Mouse (Mus musculus): Measurements from ENCODE around the gene Med17.

Med17 gene

GRCm38 (mm10) chr9:15300056-15300455 is 20.3 kb upstream of the Med17 start:
- no peaks in the 10 kb centered on the region for H3K27me3 ChIP-seq (ENCODE audit: insufficient read depth, low read length)
- no peaks in the 10 kb centered on the region for H3K36me3 ChIP-seq (ENCODE audit: insufficient read depth, low read length)
- H3K9me3 ChIP-seq (ENCODE audit: low read length): no peaks in the 10 kb centered on the region
- TF ChIP-seq NANOG (IDR thresholded peaks at IDR 0.05; ENCODE audit: borderline replicate concordance, low read length) (no peak), POU5F1 (IDR thresholded peaks at IDR 0.05; ENCODE audit: borderline replicate concordance, low read length) (no peak), CTCF (conservative IDR thresholded peaks at IDR 0.05; ENCODE audit: low read length) (no peak)
- no peak overlapping the region for H3K4me3 ChIP-seq (replicated peaks; ENCODE audit: low read length)
- peaks cover 15% of the 10 kb centered on the region for H3K4me1 ChIP-seq (replicated peaks; ENCODE audit: low read depth, low read length)

DNA sequence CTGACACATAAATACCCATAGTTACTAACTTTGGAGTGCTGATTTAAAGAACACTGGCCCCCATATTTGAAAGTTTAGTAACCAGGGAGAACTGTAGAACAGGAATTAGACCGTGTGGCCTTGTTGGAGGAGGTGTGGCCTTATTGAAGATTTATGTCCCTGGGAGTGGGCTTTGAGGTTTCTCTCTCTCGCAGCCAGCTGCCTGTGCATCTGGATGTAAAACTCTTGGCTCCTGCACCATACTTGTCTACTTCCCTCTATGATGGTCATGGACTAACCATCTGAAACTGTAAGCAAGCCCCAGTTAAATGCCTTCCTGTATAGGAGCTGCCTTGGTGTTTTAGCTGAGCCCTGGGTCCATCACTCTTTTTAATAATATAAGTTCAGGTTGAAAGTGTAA is 18.7 kb upstream of the Med17 start:
- Histone ChIP-seq H3K27me3 (ENCODE audit: insufficient read depth, low read length) (no peaks in the 10 kb centered on the region), H3K4me3 (replicated peaks; ENCODE audit: low read length) (no peak overlapping the region), H3K4me1 (replicated peaks; ENCODE audit: low read depth, low read length) (peaks cover 7% of the 10 kb centered on the region), H3K9me3 (ENCODE audit: low read length) (no peaks in the 10 kb centered on the region), H3K36me3 (ENCODE audit: insufficient read depth, low read length) (no peaks in the 10 kb centered on the region)
- TF ChIP-seq NANOG (IDR thresholded peaks at IDR 0.05; ENCODE audit: borderline replicate concordance, low read length): no peak
- TF ChIP-seq POU5F1 (IDR thresholded peaks at IDR 0.05; ENCODE audit: borderline replicate concordance, low read length): no peak
- no peak for TF ChIP-seq CTCF (conservative IDR thresholded peaks at IDR 0.05; ENCODE audit: low read length)

GRCm38 (mm10) chr9:15297112-15297511 is 17.4 kb upstream of the Med17 start:
- TF ChIP-seq POU5F1 (IDR thresholded peaks at IDR 0.05; ENCODE audit: borderline replicate concordance, low read length): no peak
- no peak for TF ChIP-seq NANOG (IDR thresholded peaks at IDR 0.05; ENCODE audit: borderline replicate concordance, low read length)
- TF ChIP-seq CTCF (conservative IDR thresholded peaks at IDR 0.05; ENCODE audit: low read length): no peak
- H3K36me3 ChIP-seq (ENCODE audit: insufficient read depth, low read length): no peaks in the 10 kb centered on the region
- no peaks in the 10 kb centered on the region for H3K27me3 ChIP-seq (ENCODE audit: insufficient read depth, low read length)

GRCm38 (mm10) chr9:15289251-15289650 is 9.5 kb upstream of the Med17 start:
- Histone ChIP-seq H3K4me3 (replicated peaks; ENCODE audit: low read length) (no peak overlapping the region), H3K9me3 (ENCODE audit: low read length) (no peaks in the 10 kb centered on the region), H3K4me1 (replicated peaks; ENCODE audit: low read depth, low read length) (peaks cover 13% of the 10 kb centered on the region), H3K36me3 (ENCODE audit: insufficient read depth, low read length) (peaks cover 5% of the 10 kb centered on the region; the same call in 1 of the 2 replicates), H3K27me3 (ENCODE audit: insufficient read depth, low read length) (no peaks in the 10 kb centered on the region)
- TF ChIP-seq CTCF (conservative IDR thresholded peaks at IDR 0.05; ENCODE audit: low read length): no peak
- no peak for TF ChIP-seq NANOG (IDR thresholded peaks at IDR 0.05; ENCODE audit: borderline replicate concordance, low read length)
- TF ChIP-seq POU5F1 (IDR thresholded peaks at IDR 0.05; ENCODE audit: borderline replicate concordance, low read length): no peak

More at GRCm38 (mm10) chr9:15297112-15297511, 17.4 kb upstream of the Med17 start:
- H3K4me1 ChIP-seq (replicated peaks; ENCODE audit: low read depth, low read length): no peaks in the 10 kb centered on the region
- no peak overlapping the region for H3K4me3 ChIP-seq (replicated peaks; ENCODE audit: low read length)
- no peaks in the 10 kb centered on the region for H3K9me3 ChIP-seq (ENCODE audit: low read length)

GRCm38 (mm10) chr9:15288402-15288801 is 8.7 kb upstream of the Med17 start:
- TF ChIP-seq POU5F1 (IDR thresholded peaks at IDR 0.05; ENCODE audit: borderline replicate concordance, low read length): no peak
- TF ChIP-seq NANOG (IDR thresholded peaks at IDR 0.05; ENCODE audit: borderline replicate concordance, low read length): no peak
- TF ChIP-seq CTCF (conservative IDR thresholded peaks at IDR 0.05; ENCODE audit: low read length): no peak
- H3K36me3 ChIP-seq (ENCODE audit: insufficient read depth, low read length): peaks cover 5% of the 10 kb centered on the region; the same call in 1 of the 2 replicates
- peaks cover 13% of the 10 kb centered on the region for H3K4me1 ChIP-seq (replicated peaks; ENCODE audit: low read depth, low read length)

DNA sequence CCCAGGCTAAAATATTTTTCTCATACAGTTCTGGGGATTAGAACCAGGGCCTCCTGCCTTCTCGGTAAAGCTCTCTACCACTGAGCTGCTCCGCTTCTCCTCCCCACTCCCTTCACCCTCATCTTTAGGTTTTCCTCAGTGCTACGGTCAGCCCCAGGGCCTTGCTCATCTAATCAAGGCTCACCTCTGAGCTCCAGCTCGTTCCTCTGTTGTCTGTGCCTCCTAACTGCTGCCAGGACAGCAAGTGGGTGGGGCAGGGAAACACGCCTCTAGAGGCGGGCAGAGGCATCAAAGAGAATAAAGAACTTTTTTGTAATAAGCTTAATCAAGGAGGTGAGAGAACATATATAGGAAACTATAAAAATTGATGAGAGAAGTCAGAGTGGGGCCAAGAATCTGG is 8.1 kb upstream of the Med17 start:
- Histone ChIP-seq H3K4me1 (replicated peaks; ENCODE audit: low read depth, low read length) (peaks cover 13% of the 10 kb centered on the region), H3K9me3 (ENCODE audit: low read length) (no peaks in the 10 kb centered on the region), H3K27me3 (ENCODE audit: insufficient read depth, low read length) (no peaks in the 10 kb centered on the region), H3K36me3 (ENCODE audit: insufficient read depth, low read length) (peaks cover 5% of the 10 kb centered on the region; the same call in 1 of the 2 replicates), H3K4me3 (replicated peaks; ENCODE audit: low read length) (no peak overlapping the region)
- TF ChIP-seq CTCF (conservative IDR thresholded peaks at IDR 0.05; ENCODE audit: low read length): no peak
- no peak for TF ChIP-seq POU5F1 (IDR thresholded peaks at IDR 0.05; ENCODE audit: borderline replicate concordance, low read length)
- TF ChIP-seq NANOG (IDR thresholded peaks at IDR 0.05; ENCODE audit: borderline replicate concordance, low read length): no peak

More at GRCm38 (mm10) chr9:15288402-15288801, 8.7 kb upstream of the Med17 start:
- H3K9me3 ChIP-seq (ENCODE audit: low read length): no peaks in the 10 kb centered on the region
- H3K4me3 ChIP-seq (replicated peaks; ENCODE audit: low read length): no peak overlapping the region
- no peaks in the 10 kb centered on the region for H3K27me3 ChIP-seq (ENCODE audit: insufficient read depth, low read length)

DNA sequence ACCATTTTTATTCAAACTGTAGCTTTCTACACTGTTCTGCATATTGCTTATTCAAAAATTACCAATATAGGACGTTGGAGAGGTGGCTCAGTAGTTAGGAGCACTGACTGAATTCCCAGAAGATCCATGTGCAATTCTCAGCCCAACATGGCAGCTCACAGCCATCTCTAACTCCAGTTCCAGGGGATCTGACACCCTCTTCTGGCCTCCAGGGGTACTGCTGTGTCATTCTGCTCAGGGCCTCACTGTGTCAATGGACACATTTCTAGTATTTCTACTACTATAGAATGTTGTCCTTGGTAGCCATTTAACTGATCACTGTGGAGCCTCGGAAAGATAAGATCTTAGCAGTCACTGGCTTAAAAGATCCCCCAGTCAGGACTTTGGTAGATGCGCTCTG is 5.7 kb upstream of the Med17 start:
- H3K9me3 ChIP-seq (ENCODE audit: low read length): no peaks in the 10 kb centered on the region
- peaks cover 3% of the 10 kb centered on the region; the same call in 1 of the 2 replicates for H3K36me3 ChIP-seq (ENCODE audit: insufficient read depth, low read length)
- no peaks in the 10 kb centered on the region for H3K27me3 ChIP-seq (ENCODE audit: insufficient read depth, low read length)
- peaks cover 24% of the 10 kb centered on the region for H3K4me1 ChIP-seq (replicated peaks; ENCODE audit: low read depth, low read length)
- TF ChIP-seq POU5F1 (IDR thresholded peaks at IDR 0.05; ENCODE audit: borderline replicate concordance, low read length) (no peak), NANOG (IDR thresholded peaks at IDR 0.05; ENCODE audit: borderline replicate concordance, low read length) (no peak), CTCF (conservative IDR thresholded peaks at IDR 0.05; ENCODE audit: low read length) (peak; percentile 86)
- H3K4me3 ChIP-seq (replicated peaks; ENCODE audit: low read length): no peak overlapping the region

DNA sequence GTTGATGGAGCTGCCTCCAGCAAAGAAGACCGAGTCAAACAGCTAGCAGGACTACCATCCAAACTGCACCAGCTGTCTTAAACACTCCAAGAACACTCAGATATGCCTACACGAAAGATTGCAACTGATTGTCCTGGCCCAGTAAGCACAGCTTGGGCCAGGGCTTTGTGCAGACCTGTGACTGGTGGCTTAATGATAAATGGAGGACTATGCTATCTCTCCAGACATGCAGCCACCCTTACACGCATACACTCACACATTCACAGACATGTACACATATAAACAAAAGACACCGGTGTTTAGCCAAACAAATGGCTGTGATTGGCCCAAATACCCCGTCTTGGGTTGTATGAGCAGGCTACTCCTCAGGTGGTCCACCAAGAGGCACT is 754 bp upstream of the Med17 start:
- no peaks in the 10 kb centered on the region for H3K27me3 ChIP-seq (ENCODE audit: insufficient read depth, low read length)
- H3K9me3 ChIP-seq (ENCODE audit: low read length): no peaks in the 10 kb centered on the region
- peaks cover 23% of the 10 kb centered on the region for H3K36me3 ChIP-seq (ENCODE audit: insufficient read depth, low read length)
- TF ChIP-seq NANOG (IDR thresholded peaks at IDR 0.05; ENCODE audit: borderline replicate concordance, low read length) (no peak), CTCF (conservative IDR thresholded peaks at IDR 0.05; ENCODE audit: low read length) (no peak), POU5F1 (IDR thresholded peaks at IDR 0.05; ENCODE audit: borderline replicate concordance, low read length) (no peak)
- H3K4me3 ChIP-seq (replicated peaks; ENCODE audit: low read length): peak overlapping the region; percentile 97
- peaks cover 44% of the 10 kb centered on the region for H3K4me1 ChIP-seq (replicated peaks; ENCODE audit: low read depth, low read length)

GRCm38 (mm10) chr9:15279139-15279648 is 537 bp downstream of the Med17 start:
- peaks cover 36% of the 10 kb centered on the region for H3K36me3 ChIP-seq (ENCODE audit: insufficient read depth, low read length)
- peak overlapping the region; percentile 97 for H3K4me3 ChIP-seq (replicated peaks; ENCODE audit: low read length)
- peaks cover 45% of the 10 kb centered on the region for H3K4me1 ChIP-seq (replicated peaks; ENCODE audit: low read depth, low read length)
- H3K9me3 ChIP-seq (ENCODE audit: low read length): no peaks in the 10 kb centered on the region
- TF ChIP-seq CTCF (conservative IDR thresholded peaks at IDR 0.05; ENCODE audit: low read length) (no peak), POU5F1 (IDR thresholded peaks at IDR 0.05; ENCODE audit: borderline replicate concordance, low read length) (no peak), NANOG (IDR thresholded peaks at IDR 0.05; ENCODE audit: borderline replicate concordance, low read length) (no peak)
- no peaks in the 10 kb centered on the region for H3K27me3 ChIP-seq (ENCODE audit: insufficient read depth, low read length)
